Mouse (Mus musculus) embryonic facial prominence, embryonic 14.5 days (tissue): ENCODE results near the gene Obscn. TPM values are rescaled to one million over a fixed set of nuclear protein-coding genes. Genes with fewer than 3 reads are reported as not detected.

ENCODE experiments used
- ATAC-seq: fragments of 200-750 bp; cut with Nextera tagmentation; 2 replicates; pipeline ENCODE4 v1.8.0; 2017; ENCODE audit warnings: low read depth, moderate number of reproducible peaks, moderate TSS enrichment
- DNase-seq: peaks from one replicate; pipeline ENCODE4 v3.0.0-alpha.2; 2015; ENCODE audit warnings: low spot score
- H3K27ac ChIP-seq: fragments of 300-500 bp; sonication (generic); replicated peaks from 2 replicates; pipeline ENCODE4 v1.5.1; 2014; ENCODE audit warnings: low read depth, mild to moderate bottlenecking, low read length, moderate library complexity
- H3K27me3 ChIP-seq: fragments of 300-500 bp; sonication (generic); replicated peaks from 2 replicates; pipeline ENCODE4 v1.6.1; 2014; ENCODE audit warnings: low read length; ENCODE audit not compliant: control insufficient read depth, insufficient read depth
- H3K36me3 ChIP-seq: fragments of 300-500 bp; sonication (generic); 2 replicates; pipeline ENCODE4 v1.6.1; 2014; ENCODE audit warnings: low read length, mixed read lengths; ENCODE audit not compliant: control insufficient read depth, insufficient read depth
- H3K4me1 ChIP-seq: fragments of 300-500 bp; sonication (generic); 2 replicates; pipeline ENCODE4 v1.6.1; 2014; ENCODE audit warnings: antibody characterized with exemption, low read length; ENCODE audit not compliant: control insufficient read depth, insufficient read depth
- H3K4me2 ChIP-seq: fragments of 300-500 bp; sonication (generic); 2 replicates; pipeline ENCODE4 v1.6.1; 2014; ENCODE audit warnings: low read depth, mild to moderate bottlenecking, low read length, moderate library complexity, mixed read lengths
- H3K4me3 ChIP-seq: fragments of 300-500 bp; sonication (generic); 2 replicates; pipeline ENCODE4 v1.5.1; 2014; ENCODE audit warnings: low read depth, mild to moderate bottlenecking, low read length
- H3K9ac ChIP-seq: fragments of 300-500 bp; sonication (generic); 2 replicates; pipeline ENCODE4 v1.6.1; 2014; ENCODE audit warnings: low read depth, mild to moderate bottlenecking, low read length, moderate library complexity, mixed read lengths
- H3K9me3 ChIP-seq: fragments of 300-500 bp; sonication (generic); 2 replicates; pipeline ENCODE4 v1.6.1; 2016; ENCODE audit warnings: low read length; ENCODE audit not compliant: control insufficient read depth
- WGBS: fragments of 180-500 bp; shearing (Covaris S2); extraction: QIAGEN DNeasy Blood & Tissue Kit; methylation state at CpG from one replicate; pipeline ENCODE4 v1.1.7; 2014; 5-methylcytosine and 5-hydroxymethylcytosine counted together
- polyA plus RNA-seq: library from polyadenylated mRNA; unstranded; fragments of >200 nt; fragmentation: Nextera tagmentation; extraction: Ambion mirVana; gene quantifications from 2 replicates; pipeline ENCODE4 v1.2.1, GENCODE M21; 2014

The Obscn gene
- polyA plus RNA-seq, 1 experiment from 2014 or later, result 9.2 TPM

DNA sequence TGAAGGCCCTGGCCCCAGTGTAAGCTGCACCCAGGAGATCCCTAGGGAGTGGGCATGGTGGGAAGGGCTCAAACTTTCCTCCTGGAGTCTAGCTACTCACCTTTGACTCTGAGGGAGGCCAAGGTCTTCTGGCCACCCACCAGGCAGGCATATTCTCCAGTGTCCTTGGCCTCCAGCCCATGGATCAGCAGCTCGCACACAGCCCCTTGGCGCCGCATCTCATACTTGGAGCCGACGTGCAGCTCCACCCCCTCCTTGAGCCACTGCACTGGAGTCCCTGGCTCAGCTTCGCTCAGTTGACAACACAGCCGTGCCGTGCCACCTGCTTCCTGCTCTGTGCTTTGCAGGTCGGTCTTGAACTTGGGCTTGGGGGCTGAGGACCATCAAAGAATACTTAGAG is 85.2 kb downstream of the Obscn start:
- no peak for ATAC-seq

DNA sequence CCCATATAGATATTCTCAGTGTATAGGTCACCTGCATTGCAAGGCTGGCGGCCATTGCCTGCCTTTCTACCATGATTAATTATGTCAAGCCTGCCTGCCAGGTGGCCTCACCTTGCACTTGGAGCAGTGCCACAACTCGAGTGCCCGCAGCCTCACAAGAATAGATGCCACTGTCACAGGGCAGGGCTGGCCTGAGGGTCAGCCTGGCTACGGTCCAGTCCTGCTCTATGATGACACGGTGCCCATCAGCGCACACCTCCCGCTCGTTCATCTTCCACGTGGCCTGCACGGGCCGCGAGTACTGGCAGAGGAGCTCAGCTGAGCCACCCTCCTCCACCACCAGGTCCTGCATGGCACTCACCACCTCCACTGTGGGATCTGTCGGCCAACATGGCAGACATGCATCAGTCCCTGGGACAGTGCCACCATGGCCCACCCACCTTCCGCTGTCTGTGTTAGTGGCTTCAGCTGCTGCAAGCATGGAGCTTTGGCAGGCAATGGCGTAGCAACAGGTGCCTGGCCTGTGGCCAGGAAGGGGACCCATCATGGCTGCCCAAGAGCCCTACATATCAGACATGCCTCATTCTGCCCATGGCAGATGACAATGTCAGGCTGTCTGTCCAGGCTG is 91.4 kb downstream of the Obscn start:
- WGBS, result 93% methylated on average over 15 of the region's 15 CpGs

More for the DNA sequence above, 85.2 kb downstream of the Obscn start:
- H3K4me1 ChIP-seq, result no peaks in the 10 kb centered on the region
- H3K4me3 ChIP-seq, result no peak overlapping the region
- 82% methylated on average over 9 of the region's 9 CpGs for WGBS
- H3K9ac ChIP-seq, result no peak overlapping the region
- no peaks in the 10 kb centered on the region for H3K36me3 ChIP-seq
- H3K9me3 ChIP-seq, result no peaks in the 10 kb centered on the region
- DNase-seq, result no peak
- no peak overlapping the region for H3K27ac ChIP-seq
- no peak overlapping the region for H3K4me2 ChIP-seq
- H3K27me3 ChIP-seq, result no peaks in the 10 kb centered on the region

DNA sequence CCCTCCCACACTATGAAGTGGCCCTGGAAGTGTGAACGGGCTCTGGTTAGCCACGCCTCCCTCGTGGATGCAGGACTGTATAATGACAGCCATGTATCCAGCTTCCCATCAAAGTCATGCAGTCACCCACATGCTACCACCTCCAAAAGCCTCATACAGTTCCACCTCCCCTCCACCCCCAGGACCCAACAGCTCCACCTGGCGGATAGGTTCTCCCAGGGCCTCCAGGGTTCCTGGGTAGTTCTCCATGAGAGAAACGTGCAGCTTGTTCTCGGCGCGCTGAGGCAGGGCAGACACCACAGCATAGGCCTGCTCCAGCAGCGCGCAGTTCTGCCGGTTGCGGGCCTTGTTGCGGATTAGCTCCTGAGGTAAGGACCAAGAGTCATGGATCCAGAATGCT is 107.2 kb downstream of the Obscn start:
- ATAC-seq, result no peak

More for the DNA sequence above, 91.4 kb downstream of the Obscn start:
- Histone ChIP-seq H3K36me3 (no peaks in the 10 kb centered on the region), H3K4me3 (no peak overlapping the region), H3K4me2 (no peak overlapping the region), H3K9ac (no peak overlapping the region), H3K27me3 (no peaks in the 10 kb centered on the region), H3K4me1 (no peaks in the 10 kb centered on the region), H3K9me3 (no peaks in the 10 kb centered on the region), H3K27ac (no peak overlapping the region)
- DNase-seq (peak; percentile 7), ATAC-seq (no peak)

DNA sequence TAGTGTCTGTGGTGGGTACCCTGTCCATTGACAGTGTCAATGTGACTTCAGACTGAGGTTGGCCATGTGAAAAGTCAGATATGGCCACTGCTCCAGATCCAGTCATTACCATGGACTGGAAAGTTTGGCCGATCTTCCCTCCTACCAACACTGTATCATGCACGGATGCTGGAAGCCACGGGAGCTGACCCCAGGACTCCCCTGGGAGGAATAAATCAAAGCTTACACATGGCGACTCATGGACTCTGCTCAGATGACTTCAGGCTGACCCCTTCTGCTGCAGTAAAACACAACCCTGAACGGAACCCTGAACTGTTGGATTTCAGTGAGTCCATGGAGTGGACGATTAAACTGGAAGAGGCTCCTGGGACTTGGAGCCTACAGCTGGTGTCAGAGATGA is 109.8 kb downstream of the Obscn start:
- DNase-seq, result no peak
- Histone ChIP-seq H3K9me3 (no peaks in the 10 kb centered on the region), H3K4me2 (no peak overlapping the region), H3K4me1 (no peaks in the 10 kb centered on the region), H3K9ac (no peak overlapping the region), H3K4me3 (no peak overlapping the region), H3K27ac (no peak overlapping the region), H3K27me3 (no peaks in the 10 kb centered on the region), H3K36me3 (no peaks in the 10 kb centered on the region)
- WGBS, result 67% methylated on average over 6 of the region's 6 CpGs
- ATAC-seq, result no peak

More for the DNA sequence above, 107.2 kb downstream of the Obscn start:
- 91% methylated on average over 13 of the region's 13 CpGs for WGBS
- no peak for DNase-seq
- Histone ChIP-seq H3K36me3 (no peaks in the 10 kb centered on the region), H3K27me3 (no peaks in the 10 kb centered on the region), H3K4me2 (no peak overlapping the region), H3K27ac (no peak overlapping the region), H3K9ac (no peak overlapping the region), H3K4me3 (no peak overlapping the region), H3K4me1 (no peaks in the 10 kb centered on the region), H3K9me3 (no peaks in the 10 kb centered on the region)

DNA sequence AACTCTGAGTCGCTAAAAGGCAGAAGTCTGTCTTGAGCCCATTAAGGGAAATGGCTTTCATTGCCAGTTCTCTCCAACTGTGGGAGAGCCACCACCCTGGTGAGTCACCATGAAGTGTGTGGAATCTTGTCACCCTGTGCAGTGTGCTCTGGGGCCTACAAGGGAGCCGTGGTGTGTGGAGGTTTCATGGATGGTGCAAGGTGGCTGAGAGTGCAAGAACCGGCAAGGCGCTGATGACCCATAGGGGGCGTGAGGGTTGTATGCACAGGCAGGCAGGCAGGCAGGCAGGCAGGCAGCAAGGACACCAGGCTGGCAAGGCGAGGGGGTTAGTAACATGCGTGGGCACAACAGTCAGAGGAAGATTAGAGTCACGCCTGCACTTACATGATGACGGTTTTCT is 121.2 kb downstream of the Obscn start:
- DNase-seq (peak; percentile 11), ATAC-seq (no peak)
- H3K4me2 ChIP-seq, result no peak overlapping the region
- no peaks in the 10 kb centered on the region for H3K9me3 ChIP-seq
- WGBS, result 46% methylated on average over 9 of the region's 9 CpGs
- H3K27ac ChIP-seq, result no peak overlapping the region
- H3K9ac ChIP-seq, result no peak overlapping the region
- H3K27me3 ChIP-seq, result no peaks in the 10 kb centered on the region
- no peaks in the 10 kb centered on the region for H3K4me1 ChIP-seq
- H3K36me3 ChIP-seq, result no peaks in the 10 kb centered on the region
- H3K4me3 ChIP-seq, result no peak overlapping the region

DNA sequence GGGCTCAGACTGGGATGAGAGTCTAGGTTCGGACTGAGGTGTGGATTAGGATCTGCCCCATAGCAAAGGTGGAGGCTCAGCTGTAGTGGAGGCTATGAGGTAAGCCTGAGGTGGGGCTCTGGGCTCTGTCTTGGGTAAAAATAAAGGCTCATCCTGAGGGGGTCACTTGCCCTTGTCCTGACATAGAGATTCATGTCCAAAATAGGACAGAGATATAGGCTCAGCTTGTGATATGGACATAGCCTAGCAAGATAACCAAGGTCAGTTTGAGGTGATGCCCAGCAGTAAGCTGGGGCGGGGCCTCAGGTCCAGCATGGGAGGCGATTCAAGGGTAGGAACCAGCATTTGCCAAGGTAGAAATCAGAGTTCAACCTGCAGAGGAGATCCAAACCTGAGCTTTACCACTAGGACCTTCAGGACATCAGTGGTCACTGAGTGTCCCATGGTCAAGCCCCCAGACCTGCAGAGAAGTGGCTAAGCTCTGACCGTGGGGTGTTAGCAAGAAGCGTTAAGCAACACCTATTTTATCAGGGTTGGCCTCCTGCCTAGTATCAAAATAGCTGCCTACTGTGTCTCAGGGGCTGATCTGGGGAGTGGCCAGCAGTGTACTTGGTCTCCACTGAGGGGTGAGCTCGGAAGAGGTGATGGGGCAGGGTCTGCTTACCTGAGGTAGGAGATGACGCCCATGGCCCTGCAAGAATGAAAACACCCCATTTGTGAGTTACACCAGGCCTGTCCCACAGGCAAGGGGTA is 133.7 kb downstream of the Obscn start:
- DNase-seq, result no peak
- Histone ChIP-seq H3K36me3 (no peaks in the 10 kb centered on the region), H3K9ac (no peak overlapping the region), H3K27ac (no peak overlapping the region), H3K4me2 (no peak overlapping the region), H3K4me1 (no peaks in the 10 kb centered on the region), H3K27me3 (no peaks in the 10 kb centered on the region; the same call in 1 of the 2 replicates), H3K9me3 (no peaks in the 10 kb centered on the region), H3K4me3 (no peak overlapping the region)
- no peak for ATAC-seq
- 86% methylated on average over 7 of the region's 7 CpGs for WGBS

DNA sequence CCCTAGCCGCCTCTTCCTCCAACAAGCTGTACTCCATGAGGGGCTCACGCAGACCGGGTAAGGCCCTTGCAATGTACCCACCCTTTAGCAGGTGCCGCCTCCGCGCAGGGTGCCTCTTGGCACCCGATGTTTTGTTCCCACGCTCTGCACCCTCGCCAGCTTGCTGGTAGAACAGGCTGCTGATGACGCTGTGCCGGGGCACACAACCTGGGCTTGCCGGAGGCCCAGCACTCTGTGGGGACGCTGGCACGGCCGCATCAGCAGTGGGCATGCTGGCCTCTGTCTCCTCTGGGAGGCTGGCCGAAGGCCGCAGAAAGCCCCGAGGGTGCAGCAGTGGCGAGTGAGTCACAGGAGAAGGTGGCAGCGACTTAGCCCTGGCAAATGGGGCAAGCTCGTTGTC is 135.6 kb downstream of the Obscn start:
- Histone ChIP-seq H3K4me2 (no peak overlapping the region), H3K9ac (no peak overlapping the region), H3K36me3 (no peaks in the 10 kb centered on the region), H3K4me1 (no peaks in the 10 kb centered on the region), H3K4me3 (no peak overlapping the region), H3K27ac (no peak overlapping the region), H3K9me3 (no peaks in the 10 kb centered on the region), H3K27me3 (no peaks in the 10 kb centered on the region; the same call in 1 of the 2 replicates)
- WGBS, result 92% methylated on average over 21 of the region's 21 CpGs
- no peak for DNase-seq
- ATAC-seq, result no peak

DNA sequence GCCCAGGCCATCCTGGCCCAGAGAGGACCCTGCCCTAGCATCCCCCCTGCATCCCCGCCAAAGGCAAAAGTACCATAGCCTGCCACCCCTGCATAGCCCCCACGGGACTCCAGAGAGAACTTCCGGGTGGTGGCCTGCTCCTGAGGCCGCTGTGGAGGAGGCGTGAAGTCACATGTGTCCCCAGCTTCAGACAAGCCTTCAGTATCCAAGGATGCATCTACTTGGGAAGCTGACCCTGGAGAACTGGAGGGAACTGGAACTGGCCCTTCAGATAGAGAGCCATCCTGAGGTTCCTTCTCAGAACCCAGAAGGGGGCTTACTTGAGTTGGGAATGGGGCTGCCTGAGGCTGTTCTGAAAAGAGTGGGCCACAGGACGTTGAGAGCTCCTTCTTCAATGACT is 136.4 kb downstream of the Obscn start:
- 68% methylated on average over 6 of the region's 6 CpGs for WGBS
- no peaks in the 10 kb centered on the region for H3K36me3 ChIP-seq
- ATAC-seq, result no peak

DNA sequence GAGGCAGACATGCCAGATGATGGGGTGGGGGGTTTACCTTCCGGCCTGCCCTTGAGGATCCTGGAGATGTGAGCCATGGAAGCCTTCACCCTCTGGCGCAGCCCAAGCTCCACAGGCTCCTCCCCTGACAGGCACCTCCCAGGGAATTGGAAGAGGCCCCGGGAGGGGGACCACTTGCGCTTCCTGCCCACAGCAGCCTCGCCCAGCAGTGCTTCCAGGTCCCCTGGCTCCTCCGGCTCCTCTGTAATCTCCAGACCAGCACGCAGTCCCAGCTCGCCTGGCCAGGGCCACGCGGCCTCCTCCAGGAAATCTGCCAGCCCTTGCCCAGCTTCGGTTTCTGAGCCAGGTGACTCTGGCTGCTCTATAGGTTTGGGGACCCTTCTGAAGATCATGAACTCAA is 137.0 kb downstream of the Obscn start:
- H3K4me3 ChIP-seq, result no peak overlapping the region
- H3K27me3 ChIP-seq, result peaks cover 10% of the 10 kb centered on the region
- no peak overlapping the region for H3K9ac ChIP-seq
- DNase-seq (no peak), ATAC-seq (no peak)
- no peak overlapping the region for H3K4me2 ChIP-seq
- H3K4me1 ChIP-seq, result peaks cover 5% of the 10 kb centered on the region; the same call in 1 of the 2 replicates
- H3K36me3 ChIP-seq, result no peaks in the 10 kb centered on the region
- H3K27ac ChIP-seq, result no peak overlapping the region
- 60% methylated on average over 10 of the region's 11 CpGs for WGBS
- H3K9me3 ChIP-seq, result no peaks in the 10 kb centered on the region

More for the DNA sequence above, 136.4 kb downstream of the Obscn start:
- Histone ChIP-seq H3K4me2 (no peak overlapping the region), H3K4me1 (no peaks in the 10 kb centered on the region), H3K4me3 (no peak overlapping the region), H3K27me3 (peaks cover 5% of the 10 kb centered on the region), H3K9me3 (no peaks in the 10 kb centered on the region), H3K27ac (no peak overlapping the region), H3K9ac (no peak overlapping the region)
- DNase-seq, result no peak
